Mouse (Mus musculus) cerebellum, adult (tissue): ENCODE results near the gene Myh10.
A peak's percentile ranks its signal among the peaks of the same experiment; 100 is the strongest.

Experiments used
- ATAC-seq: cut with Nextera tagmentation; 2 replicates; pipeline ENCODE4 v1.9.2; 2017; ENCODE audit warnings: mild to moderate bottlenecking, moderate library complexity, mixed read lengths; ENCODE audit not compliant: insufficient number of reproducible peaks, low FRiP score, low TSS enrichment

Gene Myh10

GRCm38 (mm10) chr11:68852932-68853409 lies 161.6 kb downstream of the Myh10 start:
- peak; percentile 98 for ATAC-seq

- no peak for ATAC-seq
Measured at GRCm38 (mm10) chr11:68853611-68854401, 162.4 kb downstream of the Myh10 start.

GRCm38 (mm10) chr11:68854621-68855020 lies 163.3 kb downstream of the Myh10 start:
- no peak for ATAC-seq

DNA sequence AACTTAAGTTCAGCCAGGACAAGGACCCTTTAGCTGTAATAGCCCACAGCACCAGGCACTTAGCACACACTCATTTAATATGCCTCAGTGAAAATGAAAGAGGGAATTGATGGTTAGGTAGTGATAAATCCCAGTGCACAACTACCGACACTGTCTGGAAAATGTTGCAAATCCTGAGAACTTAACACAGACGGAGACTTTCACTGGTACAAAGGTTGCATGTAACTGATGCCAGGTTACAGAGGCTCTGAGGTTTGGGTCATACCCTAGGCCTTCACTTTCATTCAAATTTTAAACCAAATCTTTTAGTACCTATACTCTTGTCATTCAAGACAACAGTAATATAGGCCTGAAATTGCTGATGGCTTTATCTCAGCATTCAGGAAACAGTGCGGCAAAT lies 166.0 kb downstream of the Myh10 start:
- no peak for ATAC-seq

GRCm38 (mm10) chr11:68859943-68860593 lies 168.7 kb downstream of the Myh10 start:
- no peak for ATAC-seq

GRCm38 (mm10) chr11:68862260-68862659 lies 170.9 kb downstream of the Myh10 start:
- ATAC-seq, result no peak

DNA sequence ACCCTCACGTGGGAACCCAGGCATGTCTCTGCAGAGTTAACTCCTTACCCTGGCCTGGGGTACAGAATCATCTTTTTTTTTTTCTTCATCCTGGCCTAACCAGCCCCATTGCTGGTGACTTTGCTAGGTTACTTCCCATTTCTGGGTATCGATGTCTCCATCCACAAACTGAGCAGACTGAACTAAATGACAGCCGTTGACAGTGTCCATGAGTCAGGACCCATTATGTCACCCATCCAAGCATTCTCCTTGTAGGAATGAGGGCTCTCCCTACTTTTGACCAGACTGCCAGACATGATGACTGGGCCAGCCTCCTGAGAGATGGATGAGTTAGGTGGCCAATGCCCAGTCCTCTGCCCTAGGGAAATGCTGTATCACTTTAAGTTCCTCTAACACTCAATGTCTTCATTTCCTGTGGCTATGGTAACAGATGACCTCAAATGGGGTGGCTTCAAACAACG lies 172.3 kb downstream of the Myh10 start:
- ATAC-seq, result no peak

GRCm38 (mm10) chr11:68864544-68865189 lies 173.3 kb downstream of the Myh10 start:
- no peak for ATAC-seq
